Mouse (Mus musculus) CH12.LX (cell line): ENCODE measurements around the gene Pde4b.

Experiments
- HCFC1 ChIP-seq: IDR thresholded peaks from 2 replicates; pipeline ENCODE4 v1.6.1; 2012; ENCODE audit warnings: low read depth, mild to moderate bottlenecking, inconsistent platforms, low read length, improper control_type of control experiment
- MEF2A ChIP-seq: IDR thresholded peaks from 2 replicates; pipeline ENCODE4 v1.6.1; 2014; ENCODE audit warnings: low read depth, mild to moderate bottlenecking, inconsistent platforms, low read length, improper control_type of control experiment, borderline replicate concordance
- POLR2A ChIP-seq: IDR thresholded peaks from 2 replicates; pipeline ENCODE4 v1.6.1; 2011; ENCODE audit warnings: low read depth, mild to moderate bottlenecking, improper control_type of control experiment, low read length
- USF2 ChIP-seq: conservative IDR thresholded peaks from 2 replicates; pipeline ENCODE4 v1.6.1; 2011; ENCODE audit warnings: low read depth, low read length, improper control_type of control experiment
- ZC3H11A ChIP-seq: IDR thresholded peaks from 2 replicates; pipeline ENCODE4 v1.6.1; 2012; ENCODE audit warnings: low read depth, mild to moderate bottlenecking, inconsistent platforms, low read length, improper control_type of control experiment

GRCm38 (mm10) chr4:102579746-102580145 is 492.4 kb downstream of the Pde4b start:
- TF ChIP-seq USF2, result no peak
- TF ChIP-seq ZC3H11A, result no peak
- TF ChIP-seq POLR2A, result no peak
- no peak for TF ChIP-seq HCFC1
- no peak for TF ChIP-seq MEF2A
